Mouse (Mus musculus): Measurements from ENCODE around the gene Cmc1. TPM values are rescaled to one million over a fixed set of nuclear protein-coding genes. Genes with fewer than 3 reads are reported as not detected.

The Cmc1 gene
- total RNA-seq, 2 experiments from 2014 or later = 9.5 to 11.1 TPM

GRCm38 (mm10) chr9:118040218-118041021 is 109.6 kb downstream of the Cmc1 start, which contains the start of gene Azi2:
Azi2 (plus strand) TSS chr9:118040499.
- DNase-seq (ENCODE audit: low spot score in 2 of 2) = peak; percentile 98 to 99

DNA sequence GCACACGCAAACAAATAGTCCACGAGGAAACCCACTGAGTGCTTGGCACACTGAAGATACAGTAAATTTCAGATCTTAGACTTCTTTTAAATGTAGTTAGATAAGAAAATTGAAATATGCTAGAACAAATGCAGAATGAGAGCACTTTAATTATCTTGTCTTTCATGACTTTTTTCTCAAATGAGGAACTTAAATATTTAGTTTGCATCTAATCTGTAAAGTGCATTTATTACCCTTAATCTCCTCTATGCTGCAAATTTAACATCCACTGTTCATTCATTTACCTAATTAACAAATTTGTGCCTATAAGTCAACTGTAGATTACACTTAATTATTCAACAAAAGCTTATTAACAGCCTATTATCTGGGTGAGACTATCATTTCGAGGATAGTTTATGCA is 115.0 kb downstream of the Cmc1 start:
- DNase-seq (ENCODE audit: low spot score in 2 of 2) = no peak

GRCm38 (mm10) chr9:118031694-118032093 is 118.3 kb downstream of the Cmc1 start:
- DNase-seq (ENCODE audit: low spot score in 2 of 2) = no peak

- no peak for DNase-seq (ENCODE audit: low spot score in 2 of 2)
These were observed 119.7 kb downstream of the Cmc1 start for GRCm38 (mm10) chr9:118030252-118030651.

DNA sequence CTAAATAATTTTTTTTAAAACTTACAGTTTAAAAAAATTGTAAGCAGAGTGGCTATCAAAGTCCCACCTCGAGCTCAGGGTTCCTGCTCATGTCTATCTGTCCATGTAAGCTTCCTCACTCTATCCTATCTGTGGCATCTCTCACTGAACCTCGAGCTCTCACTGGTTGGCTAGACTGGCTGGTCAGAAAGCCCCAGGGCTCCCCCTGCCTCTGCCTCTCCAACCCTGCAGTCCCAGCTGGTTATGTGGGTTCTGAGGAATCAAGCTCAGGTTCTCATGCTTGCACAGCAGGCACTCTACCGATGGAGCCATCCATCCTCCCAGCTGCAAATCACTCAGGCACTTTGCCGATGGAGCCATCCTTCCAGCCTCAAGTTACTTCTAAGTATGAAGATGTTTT is 120.5 kb downstream of the Cmc1 start:
- no peak for DNase-seq (ENCODE audit: low spot score in 2 of 2)

- no peak for DNase-seq (ENCODE audit: low spot score in 2 of 2)
These were observed 125.0 kb downstream of the Cmc1 start for GRCm38 (mm10) chr9:118024966-118025365.

Other genes with a start within 250 kb of the Cmc1 start
- gene Azi2, start 109.7 kb downstream of the Cmc1 start, total RNA-seq (2021) = 10 to 100 TPM; 72.2 to 74.5 TPM

Measured in layer of hippocampus, adult 18-20 months (tissue).